Mouse (Mus musculus) embryonic facial prominence, embryonic 12.5 days (tissue): Measurements from ENCODE around the gene Uap1l1. TPM values are rescaled to one million over a fixed set of nuclear protein-coding genes. Genes with fewer than 3 reads are reported as not detected.

ENCODE experiments used
- polyA plus RNA-seq: library from polyadenylated mRNA; unstranded; fragments of >200 nt; fragmentation: Nextera tagmentation; extraction: Ambion mirVana; gene quantifications from 2 replicates; pipeline ENCODE4 v1.2.1, GENCODE M21; 2016

The Uap1l1 gene
- polyA plus RNA-seq, 1 experiment from 2014 or later: 8.9 TPM

Other genes starting within 250 kb of the Uap1l1 start
- 21.3 and 24.7 TPM in 2 replicates for gene Nrarp, start 184.9 kb downstream of the Uap1l1 start, polyA plus RNA-seq
- gene Tor4a, start 168.8 kb downstream of the Uap1l1 start, polyA plus RNA-seq: 3.1 and 3.9 TPM in 2 replicates
- gene Nelfb, start 154.2 kb downstream of the Uap1l1 start, polyA plus RNA-seq: 119 and 121 TPM in 2 replicates
- gene Stpg3, start 151.0 kb downstream of the Uap1l1 start, polyA plus RNA-seq: not detected in 2 replicates
- 1.1 TPM in 1 of 2 replicates, not detected in the other for gene Fam166a, start 146.9 kb downstream of the Uap1l1 start, polyA plus RNA-seq
- gene Tubb4b, start 141.0 kb downstream of the Uap1l1 start, polyA plus RNA-seq: 443 and 449 TPM in 2 replicates
- gene Slc34a3, start 131.3 kb downstream of the Uap1l1 start, polyA plus RNA-seq: not detected in 2 replicates
- gene Rnf224, start 128.9 kb downstream of the Uap1l1 start, polyA plus RNA-seq: not detected in 2 replicates
- 8.6 and 9.4 TPM in 2 replicates for gene Rnf208, start 123.4 kb downstream of the Uap1l1 start, polyA plus RNA-seq
- gene Cysrt1, start 123.2 kb downstream of the Uap1l1 start, polyA plus RNA-seq: not detected in 2 replicates
- gene AL732309.1, start 118.8 kb downstream of the Uap1l1 start, polyA plus RNA-seq: 3.8 and 4.2 TPM in 2 replicates
- gene Tmem203, start 110.2 kb downstream of the Uap1l1 start, polyA plus RNA-seq: 21.6 and 23.6 TPM in 2 replicates
- gene Tprn, start 103.1 kb downstream of the Uap1l1 start, polyA plus RNA-seq: 9.7 TPM in 2 replicates
- 218 and 231 TPM in 2 replicates for gene Ssna1, start 93.2 kb downstream of the Uap1l1 start, polyA plus RNA-seq
- 154 and 155 TPM in 2 replicates for gene Anapc2, start 93.2 kb downstream of the Uap1l1 start, polyA plus RNA-seq
- gene Tmem210, start 77.5 kb downstream of the Uap1l1 start, polyA plus RNA-seq: not detected in 2 replicates
- gene Lrrc26, start 75.8 kb downstream of the Uap1l1 start, polyA plus RNA-seq: not detected in 2 replicates
- 1.0 and 1.9 TPM in 2 replicates for gene Grin1, start 46.5 kb downstream of the Uap1l1 start, polyA plus RNA-seq
- gene Man1b1, start 33.3 kb downstream of the Uap1l1 start, polyA plus RNA-seq: 66.5 and 75.8 TPM in 2 replicates
- 25.0 and 27.0 TPM in 2 replicates for gene Dpp7, start 9.3 kb downstream of the Uap1l1 start, polyA plus RNA-seq
- 51.4 and 51.6 TPM in 2 replicates for gene Sapcd2, start 6.6 kb upstream of the Uap1l1 start, polyA plus RNA-seq
- gene Entpd2, start 30.2 kb upstream of the Uap1l1 start, polyA plus RNA-seq: 0.41 and 0.42 TPM in 2 replicates
- 47.7 and 60.0 TPM in 2 replicates for gene Npdc1, start 33.7 kb upstream of the Uap1l1 start, polyA plus RNA-seq
- gene Fut7, start 57.6 kb upstream of the Uap1l1 start, polyA plus RNA-seq: not detected in 2 replicates
- 4.8 and 5.2 TPM in 2 replicates for gene Abca2, start 63.0 kb upstream of the Uap1l1 start, polyA plus RNA-seq
- gene Clic3, start 91.2 kb upstream of the Uap1l1 start, polyA plus RNA-seq: 1.4 and 1.8 TPM in 2 replicates
- gene Paxx, start 95.4 kb upstream of the Uap1l1 start, polyA plus RNA-seq: 28.6 and 28.9 TPM in 2 replicates
- gene Ptgds, start 104.4 kb upstream of the Uap1l1 start, polyA plus RNA-seq: 0.70 and 0.96 TPM in 2 replicates
- gene Lcn12, start 128.2 kb upstream of the Uap1l1 start, polyA plus RNA-seq: not detected in 2 replicates
- 81.8 and 82.8 TPM in 2 replicates for gene Fbxw5, start 135.1 kb upstream of the Uap1l1 start, polyA plus RNA-seq
- gene C8g, start 136.0 kb upstream of the Uap1l1 start, polyA plus RNA-seq: 6.3 and 6.4 TPM in 2 replicates
- 37.7 and 37.8 TPM in 2 replicates for gene Traf2, start 181.3 kb upstream of the Uap1l1 start, polyA plus RNA-seq
- 310 and 331 TPM in 2 replicates for gene Edf1, start 192.2 kb upstream of the Uap1l1 start, polyA plus RNA-seq
- 4.2 and 10.1 TPM in 2 replicates for gene Mamdc4, start 209.2 kb upstream of the Uap1l1 start, polyA plus RNA-seq
- 156 and 177 TPM in 2 replicates for gene Phpt1, start 209.5 kb upstream of the Uap1l1 start, polyA plus RNA-seq
- 0.20 and 0.24 TPM in 2 replicates for gene Ajm1, start 216.1 kb upstream of the Uap1l1 start, polyA plus RNA-seq
- gene Rabl6, start 242.8 kb upstream of the Uap1l1 start, polyA plus RNA-seq: 79.0 and 84.9 TPM in 2 replicates